Mouse (Mus musculus) heart, embryonic 10.5 days (tissue): Measurements from ENCODE around the gene 2410015M20Rik. TPM values are rescaled to one million over a fixed set of nuclear protein-coding genes. Genes with fewer than 3 reads are reported as not detected.
"Not testable (repeated sequence)": the region's sequence is repeated elsewhere in the genome, so short reads cannot be mapped to it uniquely, and the experiment has no call there.

ENCODE experiments used
- DNase-seq: peaks from one replicate; pipeline ENCODE4 v3.0.0-alpha.2; 2017; ENCODE audit warnings: low spot score
- H3K27ac ChIP-seq: fragments of 300-500 bp; sonication (generic); 2 replicates; pipeline ENCODE4 v1.5.1; 2016; ENCODE audit warnings: mild to moderate bottlenecking
- H3K27me3 ChIP-seq: fragments of 300-500 bp; sonication (generic); 2 replicates; pipeline ENCODE4 v1.6.1; 2016; ENCODE audit warnings: mild to moderate bottlenecking; ENCODE audit not compliant: poor library complexity, insufficient read depth, severe bottlenecking
- H3K36me3 ChIP-seq: fragments of 300-500 bp; sonication (generic); 2 replicates; pipeline ENCODE4 v1.6.1; 2016; ENCODE audit warnings: mild to moderate bottlenecking, moderate library complexity
- H3K4me1 ChIP-seq: fragments of 300-500 bp; sonication (generic); 2 replicates; pipeline ENCODE4 v1.6.1; 2016; ENCODE audit warnings: mild to moderate bottlenecking
- H3K4me3 ChIP-seq: fragments of 300-500 bp; sonication (generic); 2 replicates; pipeline ENCODE4 v1.5.1; 2016; ENCODE audit warnings: mild to moderate bottlenecking, moderate library complexity
- H3K9me3 ChIP-seq: fragments of 300-500 bp; sonication (generic); 2 replicates; pipeline ENCODE4 v1.6.1; 2016; ENCODE audit warnings: mild to moderate bottlenecking, moderate library complexity
- WGBS: fragments of 180-500 bp; shearing (Covaris S2); methylation state at CpG from one replicate; pipeline ENCODE4 v1.1.7; 2016; 5-methylcytosine and 5-hydroxymethylcytosine counted together
- polyA plus RNA-seq: library from polyadenylated mRNA; unstranded; fragments of >200 nt; fragmentation: Nextera tagmentation; extraction: Ambion mirVana; gene quantifications from 2 replicates; pipeline ENCODE4 v1.2.1, GENCODE M21; 2016

Gene 2410015M20Rik
- polyA plus RNA-seq, 1 experiment from 2014 or later = 261 TPM

GRCm38 (mm10) chr17:56626260-56626659 is 16.7 kb upstream of the 2410015M20Rik start:
- Histone ChIP-seq H3K27ac (peak overlapping the region; percentile 93), H3K36me3 (peaks cover 37% of the 10 kb centered on the region), H3K4me3 (peak overlapping the region; percentile 92), H3K27me3 (no peaks in the 10 kb centered on the region), H3K9me3 (no peaks in the 10 kb centered on the region), H3K4me1 (peaks cover 25% of the 10 kb centered on the region)
- no peak for DNase-seq
- WGBS = 1% methylated on average over 32 of the region's 32 CpGs

GRCm38 (mm10) chr17:56625495-56625894 is 15.9 kb upstream of the 2410015M20Rik start:
- H3K27ac ChIP-seq = no peak overlapping the region
- H3K9me3 ChIP-seq = no peaks in the 10 kb centered on the region
- DNase-seq = no peak
- peak overlapping the region; percentile 92 for H3K4me3 ChIP-seq
- peaks cover 25% of the 10 kb centered on the region for H3K4me1 ChIP-seq
- H3K36me3 ChIP-seq = peaks cover 44% of the 10 kb centered on the region
- WGBS = 58% methylated on average over 3 of the region's 3 CpGs
- H3K27me3 ChIP-seq = no peaks in the 10 kb centered on the region

- 89% methylated on average over 8 of the region's 8 CpGs for WGBS
Observed at GRCm38 (mm10) chr17:56617628-56618027, 8.1 kb upstream of the 2410015M20Rik start.

GRCm38 (mm10) chr17:56616725-56617124 is 7.2 kb upstream of the 2410015M20Rik start:
- Histone ChIP-seq H3K9me3 (no peaks in the 10 kb centered on the region), H3K27ac (no peak overlapping the region), H3K36me3 (peaks cover 77% of the 10 kb centered on the region), H3K4me3 (no peak overlapping the region), H3K4me1 (peaks cover 26% of the 10 kb centered on the region), H3K27me3 (no peaks in the 10 kb centered on the region)
- WGBS = 77% methylated on average over 3 of the region's 3 CpGs
- no peak for DNase-seq

More at GRCm38 (mm10) chr17:56617628-56618027, 8.1 kb upstream of the 2410015M20Rik start:
- peak overlapping the region; percentile 3; the same call in 1 of the 2 replicates for H3K4me3 ChIP-seq
- DNase-seq = no peak
- no peaks in the 10 kb centered on the region for H3K27me3 ChIP-seq
- peak overlapping the region; percentile 5; the same call in 1 of the 2 replicates for H3K27ac ChIP-seq
- H3K9me3 ChIP-seq = no peaks in the 10 kb centered on the region
- H3K4me1 ChIP-seq = peaks cover 18% of the 10 kb centered on the region
- H3K36me3 ChIP-seq = peaks cover 86% of the 10 kb centered on the region

- H3K4me1 ChIP-seq = peaks cover 28% of the 10 kb centered on the region
- no peak for DNase-seq
- H3K9me3 ChIP-seq = no peaks in the 10 kb centered on the region
- no peaks in the 10 kb centered on the region for H3K27me3 ChIP-seq
- H3K4me3 ChIP-seq = 0 out of 2 replicates have a peak overlapping the region, but pooled peaks have one; percentile 86
- H3K27ac ChIP-seq = no peak overlapping the region
- 88% methylated on average over 4 of the region's 4 CpGs for WGBS
- peaks cover 69% of the 10 kb centered on the region for H3K36me3 ChIP-seq
Observed at GRCm38 (mm10) chr17:56615792-56616191, 6.2 kb upstream of the 2410015M20Rik start.

GRCm38 (mm10) chr17:56615136-56615784 is 5.7 kb upstream of the 2410015M20Rik start:
- H3K27ac ChIP-seq = peak overlapping the region; percentile 96; the same call in 1 of the 2 replicates
- H3K9me3 ChIP-seq = no peaks in the 10 kb centered on the region
- DNase-seq = no peak
- no peaks in the 10 kb centered on the region for H3K27me3 ChIP-seq
- WGBS = 84% methylated on average over 11 of the region's 11 CpGs
- H3K36me3 ChIP-seq = peaks cover 64% of the 10 kb centered on the region
- H3K4me1 ChIP-seq = peaks cover 33% of the 10 kb centered on the region
- peak overlapping the region; percentile 86 for H3K4me3 ChIP-seq

GRCm38 (mm10) chr17:56614391-56615135 is 5.0 kb upstream of the 2410015M20Rik start:
- Histone ChIP-seq H3K36me3 (peaks cover 57% of the 10 kb centered on the region), H3K4me3 (peak overlapping the region; percentile 86), H3K9me3 (no peaks in the 10 kb centered on the region), H3K27me3 (no peaks in the 10 kb centered on the region), H3K27ac (peak overlapping the region; percentile 96), H3K4me1 (peaks cover 36% of the 10 kb centered on the region)
- DNase-seq = no peak
- WGBS = 37% methylated on average over 14 of the region's 14 CpGs

GRCm38 (mm10) chr17:56613893-56614292 is 4.3 kb upstream of the 2410015M20Rik start:
- H3K9me3 ChIP-seq, H3K27me3 ChIP-seq, DNase-seq: not testable (repeated sequence)
- Histone ChIP-seq H3K4me3 (peak overlapping the region; percentile 86), H3K36me3 (peaks cover 50% of the 10 kb centered on the region), H3K4me1 (peaks cover 37% of the 10 kb centered on the region), H3K27ac (peak overlapping the region; percentile 96)
- under 1% methylated on average over 26 of the region's 26 CpGs for WGBS

- no peaks in the 10 kb centered on the region for H3K27me3 ChIP-seq
- no peaks in the 10 kb centered on the region for H3K9me3 ChIP-seq
- H3K36me3 ChIP-seq = peaks cover 44% of the 10 kb centered on the region
- under 1% methylated on average over 52 of the region's 52 CpGs for WGBS
- H3K4me3 ChIP-seq = peak within 1 kb of the TSS; percentile 86
- peak within 1 kb of the TSS; percentile 96 for H3K27ac ChIP-seq
- DNase-seq = peak; percentile 97
- peaks cover 42% of the 10 kb centered on the region for H3K4me1 ChIP-seq
Observed at GRCm38 (mm10) chr17:56613236-56613844, 3.8 kb upstream of the 2410015M20Rik start, which contains the start of gene Rpl36. TSS of gene Rpl36 (plus strand) at chr17:56613416.

- peaks cover 40% of the 10 kb centered on the region for H3K36me3 ChIP-seq
- WGBS = 72% methylated on average over 10 of the region's 10 CpGs
- H3K4me3 ChIP-seq = peak overlapping the region; percentile 39
- H3K27ac ChIP-seq = peak overlapping the region; percentile 56; the same call in 1 of the 2 replicates
- H3K4me1 ChIP-seq = peaks cover 46% of the 10 kb centered on the region
- not testable (repeated sequence) for H3K9me3 ChIP-seq, DNase-seq, H3K27me3 ChIP-seq
Observed at GRCm38 (mm10) chr17:56612565-56612939, 3.0 kb upstream of the 2410015M20Rik start.

- DNase-seq = peak; percentile 92
- peaks cover 48% of the 10 kb centered on the region for H3K4me1 ChIP-seq
Observed at GRCm38 (mm10) chr17:56611861-56612564, 2.4 kb upstream of the 2410015M20Rik start.

GRCm38 (mm10) chr17:56611323-56611722 is 1.8 kb upstream of the 2410015M20Rik start:
- no peak for DNase-seq
- 74% methylated on average over 2 of the region's 2 CpGs for whole genome bisulfite sequencing
- H3K27ac ChIP-seq = 0 out of 2 replicates have a peak overlapping the region, but pooled peaks have one; percentile 56
- H3K4me3 ChIP-seq = no peak overlapping the region; the same call in 1 of the 2 replicates
- no peaks in the 10 kb centered on the region for H3K9me3 ChIP-seq
- peaks cover 44% of the 10 kb centered on the region for H3K4me1 ChIP-seq
- H3K36me3 ChIP-seq = peaks cover 41% of the 10 kb centered on the region
- H3K27me3 ChIP-seq = no peaks in the 10 kb centered on the region

More at GRCm38 (mm10) chr17:56611861-56612564, 2.4 kb upstream of the 2410015M20Rik start:
- H3K27me3 ChIP-seq = no peaks in the 10 kb centered on the region
- H3K4me3 ChIP-seq = peak overlapping the region; percentile 39
- H3K36me3 ChIP-seq = peaks cover 41% of the 10 kb centered on the region
- no peaks in the 10 kb centered on the region for H3K9me3 ChIP-seq
- 13% methylated on average over 14 of the region's 14 CpGs for WGBS
- H3K27ac ChIP-seq = peak overlapping the region; percentile 56
